Mouse (Mus musculus): ENCODE results near the gene Gpr155.

DNA sequence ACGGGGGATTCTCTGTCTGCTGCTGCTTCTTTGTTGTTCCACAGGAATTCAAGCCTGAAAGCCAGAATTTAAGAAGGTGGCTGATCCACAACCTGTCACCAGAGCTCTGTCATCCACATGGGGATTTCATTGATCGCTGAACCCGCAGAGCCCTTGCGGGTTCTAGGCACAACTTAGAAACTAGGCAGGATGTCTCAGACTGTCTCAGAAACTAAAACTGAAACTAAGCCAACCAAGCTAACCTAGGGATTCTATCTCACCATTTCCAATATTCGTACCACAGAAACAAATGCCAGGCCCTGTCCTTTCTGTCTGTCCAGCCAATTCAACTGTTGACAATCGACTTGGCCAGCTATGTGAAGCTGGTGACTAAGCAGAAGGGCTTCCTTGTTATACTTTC is 38.2 kb downstream of the Gpr155 start:
- TF ChIP-seq POLR2A (IDR thresholded peaks at IDR 0.05; ENCODE audit: borderline replicate concordance, low read depth, low read length): no peak
- no peak for TF ChIP-seq CTCF (IDR thresholded peaks at IDR 0.05; ENCODE audit: low read depth, low read length)

All from bone marrow macrophage, adult 2 months (primary cell).